Mouse (Mus musculus) neural tube, embryonic 13.5 days (tissue): ENCODE data around the gene Ropn1l. TPM values are rescaled to one million over a fixed set of nuclear protein-coding genes. Genes with fewer than 3 reads are reported as not detected.
A peak's percentile ranks its signal among the peaks of the same experiment; 100 is the strongest.

ENCODE experiments used
- ATAC-seq: fragments of 200-750 bp; cut with Nextera tagmentation; 2 replicates; pipeline ENCODE4 v1.8.0; 2017; ENCODE audit warnings: low read depth, mild to moderate bottlenecking, moderate TSS enrichment, moderate library complexity
- H3K27ac ChIP-seq: fragments of 300-500 bp; sonication (generic); replicated peaks from 2 replicates; pipeline ENCODE4 v1.5.1; 2015; ENCODE audit warnings: moderate library complexity, mild to moderate bottlenecking, inconsistent platforms
- H3K27me3 ChIP-seq: fragments of 300-500 bp; sonication (generic); 2 replicates; pipeline ENCODE4 v1.6.1; 2015; ENCODE audit warnings: mild to moderate bottlenecking, inconsistent platforms
- H3K36me3 ChIP-seq: fragments of 300-500 bp; sonication (generic); 2 replicates; pipeline ENCODE4 v1.6.1; 2015; ENCODE audit warnings: mild to moderate bottlenecking, inconsistent platforms
- H3K4me1 ChIP-seq: fragments of 300-500 bp; sonication (generic); replicated peaks from 2 replicates; pipeline ENCODE4 v1.6.1; 2015; ENCODE audit warnings: inconsistent platforms
- H3K4me2 ChIP-seq: fragments of 300-500 bp; sonication (generic); 2 replicates; pipeline ENCODE4 v1.6.1; 2015; ENCODE audit warnings: inconsistent platforms, mild to moderate bottlenecking, moderate library complexity
- H3K4me3 ChIP-seq: fragments of 300-500 bp; sonication (generic); 2 replicates; pipeline ENCODE4 v1.5.1; 2015; ENCODE audit warnings: mild to moderate bottlenecking, inconsistent platforms
- H3K9ac ChIP-seq: fragments of 300-500 bp; sonication (generic); 2 replicates; pipeline ENCODE4 v1.6.1; 2015; ENCODE audit warnings: moderate library complexity, mild to moderate bottlenecking, inconsistent platforms
- H3K9me3 ChIP-seq: fragments of 300-500 bp; sonication (generic); 2 replicates; pipeline ENCODE4 v1.6.1; 2016; ENCODE audit warnings: inconsistent platforms
- WGBS: fragments of 180-500 bp; shearing (Covaris S2); methylation state at CpG from one replicate; pipeline ENCODE4 v1.1.7; 2015; 5-methylcytosine and 5-hydroxymethylcytosine counted together
- polyA plus RNA-seq: library from polyadenylated mRNA; unstranded; fragments of >200 nt; fragmentation: Nextera tagmentation; extraction: Ambion mirVana; gene quantifications from 2 replicates; pipeline ENCODE4 v1.2.1, GENCODE M21; 2015

Gene Ropn1l
- 0.96 and 1.5 TPM in 2 replicates for polyA plus RNA-seq

DNA sequence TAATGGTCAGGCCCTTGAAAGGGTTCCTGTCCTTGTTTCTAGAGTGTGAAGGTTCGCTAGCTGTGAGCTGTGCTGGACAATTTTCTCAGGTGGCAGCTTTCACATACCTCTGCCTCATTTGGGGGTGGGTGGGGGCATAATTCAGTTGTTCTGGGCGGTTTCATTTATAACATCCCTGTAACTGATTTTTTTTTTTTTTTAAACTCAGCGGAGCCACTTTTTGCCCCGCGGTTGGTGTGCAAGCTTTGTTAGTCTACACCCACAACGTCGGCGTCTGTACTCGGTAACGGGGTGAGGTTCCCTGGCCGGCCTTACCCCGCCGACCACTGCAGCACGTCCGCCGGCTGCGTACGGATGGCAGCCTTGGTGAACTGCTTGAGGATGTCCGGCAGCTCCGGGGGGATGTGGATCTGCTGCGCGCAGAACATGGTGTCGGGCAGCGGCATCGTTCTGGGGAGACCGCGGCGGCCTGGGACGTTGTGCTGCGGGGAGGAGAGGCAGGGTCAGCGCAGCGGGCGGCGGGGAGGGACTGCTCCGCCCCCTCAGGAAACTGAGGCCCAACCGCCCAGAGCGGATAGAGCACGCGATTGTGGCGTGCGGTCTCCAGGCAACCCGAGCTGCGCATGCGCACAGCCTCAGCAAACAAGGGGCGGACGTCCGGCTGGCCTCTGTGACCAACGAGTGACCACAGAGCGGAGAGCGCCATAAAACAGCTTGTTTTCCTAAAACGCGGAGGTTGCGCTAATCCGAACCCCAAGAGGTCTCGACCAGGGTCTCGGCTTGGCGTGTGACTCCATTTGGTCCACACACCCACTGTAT lies at the start of gene Ropn1l:
Gene Ropn1l (minus strand): TSS at position 640 of the 819 bp plus-strand sequence.
- H3K9me3 ChIP-seq: no peaks in the 10 kb centered on the region
- 0 out of 2 replicates have a peak, but pooled peaks cover 3% of the 10 kb centered on the region for H3K27me3 ChIP-seq
- peaks cover 13% of the 10 kb centered on the region for H3K36me3 ChIP-seq
- WGBS: under 1% methylated on average over 57 of the region's 57 CpGs
- peak; percentile 93 for ATAC-seq
- peak within 1 kb of the TSS; percentile 73 for H3K4me2 ChIP-seq
- peak within 1 kb of the TSS; percentile 61 for H3K4me3 ChIP-seq
- peak within 1 kb of the TSS; percentile 79 for H3K9ac ChIP-seq
- peak within 1 kb of the TSS; percentile 75 for H3K27ac ChIP-seq
- 0 out of 2 replicates have a peak, but pooled peaks cover 6% of the 10 kb centered on the region for H3K4me1 ChIP-seq

DNA sequence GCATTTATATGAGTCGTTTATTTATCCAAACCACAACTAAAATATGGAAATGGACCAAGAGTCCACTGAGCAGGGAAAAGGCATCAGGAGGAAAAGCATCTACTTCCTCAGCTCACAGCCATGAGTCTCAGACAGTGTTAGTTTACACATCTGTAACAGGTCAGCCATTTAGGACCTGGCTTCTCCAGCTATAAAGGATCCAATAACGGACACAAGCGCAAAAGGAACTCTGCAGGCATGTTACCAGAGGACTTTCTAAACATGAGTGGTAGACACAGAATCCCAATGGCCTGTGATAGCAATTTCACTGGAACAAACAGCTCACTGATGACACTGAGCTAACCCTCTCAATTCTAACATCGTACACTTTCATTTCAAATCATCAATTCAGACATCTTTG lies 49.5 kb upstream of the Ropn1l start:
- H3K4me3 ChIP-seq: no peak overlapping the region
- H3K36me3 ChIP-seq: peaks cover 40% of the 10 kb centered on the region
- WGBS: 90% methylated on average over 4 of the region's 4 CpGs
- no peaks in the 10 kb centered on the region for H3K4me1 ChIP-seq
- no peaks in the 10 kb centered on the region for H3K27me3 ChIP-seq
- no peak overlapping the region for H3K27ac ChIP-seq
- ATAC-seq: no peak
- H3K4me2 ChIP-seq: no peak overlapping the region
- no peak overlapping the region for H3K9ac ChIP-seq
- H3K9me3 ChIP-seq: no peaks in the 10 kb centered on the region

DNA sequence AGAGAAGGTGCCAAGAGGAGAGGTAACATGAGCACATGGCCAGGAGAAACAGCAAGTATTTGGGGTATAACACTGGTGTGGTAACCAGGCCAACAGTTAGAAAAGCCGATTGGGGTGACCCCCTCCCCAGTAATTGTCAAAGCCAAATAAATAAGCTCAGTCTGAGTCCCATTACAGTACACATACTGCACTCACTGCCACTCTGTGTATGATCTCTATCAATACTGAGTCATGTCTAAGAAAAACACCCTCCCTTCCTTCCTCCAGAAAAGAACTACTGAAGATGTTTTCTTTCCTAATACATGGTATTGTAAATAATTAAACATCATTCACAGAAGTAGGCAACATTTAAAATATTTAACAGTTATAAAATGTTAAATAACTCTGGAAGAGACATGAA lies 48.8 kb upstream of the Ropn1l start:
- Histone ChIP-seq H3K27ac (no peak overlapping the region), H3K36me3 (peaks cover 46% of the 10 kb centered on the region), H3K9ac (no peak overlapping the region), H3K27me3 (no peaks in the 10 kb centered on the region), H3K4me2 (no peak overlapping the region), H3K4me3 (no peak overlapping the region), H3K4me1 (no peaks in the 10 kb centered on the region), H3K9me3 (no peaks in the 10 kb centered on the region)
- no peak for ATAC-seq
- WGBS: 82% methylated on average over 1 of the region's 1 CpGs

DNA sequence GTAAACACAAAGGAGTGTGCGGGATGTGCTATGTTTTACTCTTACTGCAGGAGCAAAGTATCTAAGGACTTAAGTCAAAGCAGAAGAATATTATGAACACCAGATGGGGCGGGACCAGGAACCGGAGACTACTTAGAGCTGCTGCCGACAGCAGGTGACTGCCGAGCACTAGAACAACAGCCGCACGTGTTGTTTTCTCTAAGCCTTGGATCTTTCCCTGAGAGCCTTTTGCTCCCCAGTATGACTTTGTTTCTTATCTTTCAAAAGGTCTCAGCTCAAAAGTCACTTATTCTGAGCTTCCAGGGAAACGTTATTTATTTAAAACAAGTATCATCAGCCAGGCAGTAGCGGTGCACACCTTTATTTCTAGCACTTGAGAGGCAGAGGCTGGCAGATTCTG lies 41.3 kb upstream of the Ropn1l start:
- H3K9me3 ChIP-seq: no peaks in the 10 kb centered on the region
- no peaks in the 10 kb centered on the region for H3K4me1 ChIP-seq
- H3K9ac ChIP-seq: no peak overlapping the region
- no peak overlapping the region for H3K27ac ChIP-seq
- peaks cover 68% of the 10 kb centered on the region for H3K36me3 ChIP-seq
- WGBS: 92% methylated on average over 9 of the region's 9 CpGs
- H3K4me3 ChIP-seq: no peak overlapping the region
- ATAC-seq: no peak
- H3K27me3 ChIP-seq: no peaks in the 10 kb centered on the region
- no peak overlapping the region for H3K4me2 ChIP-seq

DNA sequence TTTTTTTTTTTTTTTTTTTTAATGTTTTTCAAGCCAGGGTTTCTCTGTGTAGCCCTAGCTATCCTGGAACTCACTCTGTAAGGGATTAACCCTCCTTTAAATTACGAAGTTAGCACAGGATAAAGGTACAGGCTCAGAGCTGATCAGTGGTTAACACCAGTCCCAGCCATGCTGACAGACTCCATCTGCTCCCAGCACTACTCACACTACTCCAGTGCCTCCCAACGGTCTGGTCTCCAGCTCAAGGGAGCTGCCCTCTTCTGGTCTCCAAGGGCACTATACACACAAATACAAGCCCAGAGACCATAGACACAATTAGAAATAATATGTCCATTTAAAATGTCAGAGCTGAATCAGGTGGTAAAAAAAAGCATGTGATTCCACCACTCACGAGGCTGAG lies 40.8 kb upstream of the Ropn1l start:
- 80% methylated on average over 3 of the region's 3 CpGs for WGBS
- ATAC-seq: no peak
- Histone ChIP-seq H3K27ac (no peak overlapping the region), H3K9me3 (no peaks in the 10 kb centered on the region), H3K4me1 (no peaks in the 10 kb centered on the region), H3K27me3 (no peaks in the 10 kb centered on the region), H3K36me3 (peaks cover 69% of the 10 kb centered on the region), H3K4me2 (no peak overlapping the region), H3K4me3 (no peak overlapping the region), H3K9ac (no peak overlapping the region)

DNA sequence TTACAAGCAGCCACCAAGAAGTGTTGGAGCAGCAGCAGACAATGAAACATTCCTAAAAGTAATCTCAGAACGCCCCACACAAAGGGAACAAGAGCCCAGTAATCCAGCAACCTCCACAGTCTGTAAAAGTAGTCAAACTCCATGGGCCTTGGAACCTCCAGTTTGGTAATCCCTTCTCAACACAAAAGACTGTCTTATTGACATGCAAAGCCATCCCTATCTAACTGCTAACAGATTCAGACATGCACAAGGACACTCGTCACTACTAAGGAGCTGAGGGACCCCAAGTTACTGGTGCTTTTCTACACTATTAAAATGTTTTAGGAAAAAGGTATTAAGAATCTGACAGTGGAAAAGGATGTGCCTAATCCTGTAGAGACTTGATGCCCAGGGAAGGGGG lies 33.9 kb upstream of the Ropn1l start:
- WGBS: 44% methylated on average over 2 of the region's 2 CpGs
- ATAC-seq: no peak
- no peak overlapping the region for H3K9ac ChIP-seq
- H3K4me2 ChIP-seq: no peak overlapping the region
- no peaks in the 10 kb centered on the region for H3K4me1 ChIP-seq
- no peaks in the 10 kb centered on the region for H3K9me3 ChIP-seq
- H3K27ac ChIP-seq: no peak overlapping the region
- no peak overlapping the region for H3K4me3 ChIP-seq
- no peaks in the 10 kb centered on the region for H3K27me3 ChIP-seq
- peaks cover 50% of the 10 kb centered on the region for H3K36me3 ChIP-seq

DNA sequence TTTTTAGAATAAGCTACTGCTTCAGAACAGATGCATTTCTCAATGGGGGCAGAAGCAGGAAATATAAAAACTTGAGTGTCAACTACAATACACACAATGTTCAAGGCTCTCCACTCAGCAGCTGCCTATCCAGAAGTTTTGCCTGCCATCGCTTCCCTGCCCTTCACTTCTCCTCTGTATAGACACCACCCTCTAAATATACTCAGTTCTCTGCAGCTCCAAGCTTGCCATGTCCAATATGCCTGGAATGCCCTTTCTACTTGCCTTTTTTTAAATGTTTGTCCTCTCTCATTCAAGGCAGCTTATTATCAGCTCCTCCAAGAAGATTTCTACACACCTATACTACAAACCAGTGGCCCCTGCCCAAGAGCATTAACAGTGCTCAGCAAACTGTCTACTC lies 23.1 kb upstream of the Ropn1l start:
- Histone ChIP-seq H3K9me3 (no peaks in the 10 kb centered on the region), H3K4me1 (no peaks in the 10 kb centered on the region), H3K36me3 (peaks cover 70% of the 10 kb centered on the region), H3K9ac (no peak overlapping the region), H3K4me3 (no peak overlapping the region), H3K4me2 (no peak overlapping the region), H3K27ac (no peak overlapping the region), H3K27me3 (no peaks in the 10 kb centered on the region)
- 97% methylated on average over 1 of the region's 1 CpGs for WGBS
- no peak for ATAC-seq

DNA sequence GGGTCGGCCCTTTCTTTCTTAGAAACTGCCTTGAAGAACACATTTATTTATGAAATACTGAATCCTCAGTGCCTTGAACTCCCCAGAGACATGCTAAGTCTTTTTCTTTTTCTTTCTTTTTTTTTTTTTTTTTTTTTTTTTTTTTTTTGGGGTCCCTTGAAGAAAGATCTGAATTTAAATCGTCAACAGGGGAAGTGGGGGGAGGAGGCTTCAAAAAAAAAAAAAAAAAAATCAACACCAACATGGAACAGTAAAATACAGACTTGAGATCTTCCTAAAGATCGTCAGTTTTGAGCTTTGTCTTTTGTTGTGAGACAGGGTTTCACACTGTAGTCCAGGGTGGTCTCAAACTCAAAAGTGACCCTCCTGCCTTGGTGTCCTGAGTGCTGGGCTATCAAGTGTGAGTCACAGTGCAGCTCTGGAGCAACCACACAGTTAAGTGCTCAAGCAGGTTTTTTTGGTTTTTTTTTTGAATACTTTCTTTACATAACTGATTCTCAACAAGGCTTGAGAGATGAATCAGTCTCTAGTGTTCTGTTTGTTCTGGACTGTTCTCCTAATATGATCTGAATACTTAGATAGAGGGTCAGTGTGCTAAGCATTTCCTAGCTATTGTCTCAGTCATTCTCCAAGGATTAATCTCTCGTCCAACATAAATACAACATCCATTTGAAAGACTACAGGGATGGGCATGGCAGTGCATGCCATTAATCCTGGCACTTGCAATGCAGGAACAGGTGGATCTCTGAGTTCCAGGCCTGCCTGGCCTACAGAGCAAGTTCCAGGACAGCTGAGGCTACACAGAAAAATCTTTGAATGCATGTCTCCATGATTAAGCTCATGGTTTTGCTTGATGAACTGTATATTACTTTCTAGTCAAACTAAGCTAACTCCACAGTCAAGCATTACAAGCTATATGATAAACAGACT lies 19.4 kb upstream of the Ropn1l start:
- no peak overlapping the region for H3K4me3 ChIP-seq
- H3K36me3 ChIP-seq: peaks cover 54% of the 10 kb centered on the region
- ATAC-seq: no peak
- H3K27me3 ChIP-seq: no peaks in the 10 kb centered on the region
- H3K4me1 ChIP-seq: no peaks in the 10 kb centered on the region
- no peak overlapping the region for H3K9ac ChIP-seq
- 76% methylated on average over 4 of the region's 4 CpGs for WGBS
- H3K9me3 ChIP-seq: no peaks in the 10 kb centered on the region
- H3K27ac ChIP-seq: no peak overlapping the region
- no peak overlapping the region for H3K4me2 ChIP-seq

DNA sequence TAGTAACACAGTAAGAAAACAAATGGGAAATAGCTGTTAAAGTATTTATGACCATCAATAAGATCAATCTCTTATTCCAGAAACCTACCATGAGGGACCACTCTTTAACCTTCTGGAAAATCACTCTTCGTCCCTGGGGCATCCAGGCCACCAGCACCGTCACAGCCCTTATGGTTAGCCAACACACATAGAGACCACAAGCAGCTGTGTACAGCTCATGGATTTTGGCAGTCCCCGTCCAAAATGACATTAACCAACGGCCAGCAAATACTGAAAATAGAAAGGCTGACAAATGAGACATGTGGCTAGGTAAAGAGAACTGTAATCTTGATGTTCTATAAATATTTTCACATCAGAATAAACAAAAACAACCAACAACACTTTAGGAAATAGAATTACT lies 18.0 kb upstream of the Ropn1l start:
- peaks cover 56% of the 10 kb centered on the region for H3K36me3 ChIP-seq
- H3K9me3 ChIP-seq: no peaks in the 10 kb centered on the region
- H3K4me3 ChIP-seq: no peak overlapping the region
- no peak for ATAC-seq
- no peaks in the 10 kb centered on the region for H3K4me1 ChIP-seq
- no peak overlapping the region for H3K9ac ChIP-seq
- H3K4me2 ChIP-seq: no peak overlapping the region
- no peaks in the 10 kb centered on the region for H3K27me3 ChIP-seq
- no peak overlapping the region for H3K27ac ChIP-seq
- 90% methylated on average over 4 of the region's 4 CpGs for WGBS

DNA sequence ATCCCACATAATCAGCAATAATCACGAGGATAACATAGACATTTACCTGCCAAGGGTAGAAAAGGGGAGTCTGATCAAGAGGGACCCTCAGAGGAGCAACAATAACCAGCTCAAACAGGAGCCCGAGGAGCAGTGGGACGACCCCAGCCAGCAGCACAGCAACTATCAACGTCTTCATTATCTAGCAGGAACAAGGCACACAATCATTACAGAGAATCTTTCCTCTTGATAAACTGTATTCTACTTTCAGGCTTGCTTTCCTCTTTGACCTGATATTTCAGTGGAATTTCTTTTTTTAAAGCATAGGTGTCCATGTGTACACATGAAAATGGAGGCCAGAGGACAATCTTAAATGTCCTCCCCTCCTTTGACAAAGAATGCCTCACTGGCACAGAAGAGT lies 16.0 kb upstream of the Ropn1l start:
- Histone ChIP-seq H3K4me1 (no peaks in the 10 kb centered on the region), H3K27ac (no peak overlapping the region), H3K9ac (no peak overlapping the region), H3K4me3 (no peak overlapping the region), H3K36me3 (peaks cover 62% of the 10 kb centered on the region), H3K4me2 (no peak overlapping the region), H3K9me3 (no peaks in the 10 kb centered on the region), H3K27me3 (no peaks in the 10 kb centered on the region)
- 86% methylated on average over 4 of the region's 4 CpGs for WGBS
- no peak for ATAC-seq

DNA sequence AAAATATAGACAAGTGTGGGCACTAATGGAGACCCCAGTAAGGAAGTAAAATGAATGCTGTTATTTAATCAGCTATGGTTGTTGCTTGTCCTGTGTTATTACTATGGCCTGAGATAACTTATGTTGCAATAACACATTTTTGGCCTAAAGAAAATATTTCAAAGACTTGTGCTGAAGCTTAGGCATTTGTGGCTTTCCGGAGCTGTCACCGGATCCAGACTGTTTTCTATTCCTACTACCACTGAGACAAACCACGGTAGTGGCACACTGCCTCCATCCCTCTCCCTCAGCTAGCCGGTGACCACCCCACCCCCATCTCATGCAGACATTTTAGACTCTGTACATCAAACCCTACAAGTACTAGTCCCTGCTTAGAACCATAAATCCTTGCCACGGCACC lies 15.3 kb upstream of the Ropn1l start:
- H3K27ac ChIP-seq: no peak overlapping the region
- H3K36me3 ChIP-seq: peaks cover 63% of the 10 kb centered on the region
- no peak overlapping the region for H3K9ac ChIP-seq
- H3K4me3 ChIP-seq: no peak overlapping the region
- 79% methylated on average over 5 of the region's 5 CpGs for WGBS
- H3K9me3 ChIP-seq: no peaks in the 10 kb centered on the region
- no peaks in the 10 kb centered on the region for H3K4me1 ChIP-seq
- ATAC-seq: no peak
- no peak overlapping the region for H3K4me2 ChIP-seq
- no peaks in the 10 kb centered on the region for H3K27me3 ChIP-seq

DNA sequence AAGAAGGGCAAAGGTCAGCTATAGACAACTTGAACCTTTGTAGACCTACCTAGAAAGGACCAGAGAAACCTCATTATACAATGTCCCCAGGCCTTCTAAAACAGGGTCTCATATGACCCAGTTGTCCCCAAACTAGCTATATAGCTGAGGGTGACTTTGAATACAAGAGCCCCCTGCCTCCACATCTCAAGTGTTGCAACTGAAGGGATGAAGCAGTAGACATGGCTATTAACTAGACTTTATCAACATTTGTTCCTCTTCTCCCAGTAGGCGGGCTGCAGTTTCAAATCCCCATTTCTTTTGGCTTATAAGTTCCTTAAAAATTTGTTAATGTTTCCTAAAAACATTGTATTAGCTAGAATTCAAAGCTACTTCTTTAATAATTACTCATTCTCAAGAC lies 13.2 kb upstream of the Ropn1l start:
- Histone ChIP-seq H3K9ac (no peak overlapping the region), H3K9me3 (no peaks in the 10 kb centered on the region), H3K27me3 (no peaks in the 10 kb centered on the region), H3K4me2 (no peak overlapping the region), H3K36me3 (peaks cover 82% of the 10 kb centered on the region), H3K4me1 (no peaks in the 10 kb centered on the region), H3K27ac (no peak overlapping the region), H3K4me3 (no peak overlapping the region)
- 89% methylated on average over 1 of the region's 1 CpGs for WGBS
- no peak for ATAC-seq
